Mouse (Mus musculus) olfactory bulb, adult 2 months (tissue): ENCODE measurements at regions not wholly inside any gene's neighbourhood (a gene's known extent, or its start where the extent isn't known, plus 50 kb on each side); places are given as distances from the start of the nearest gene placed in this dataset.

Experiments
- CTCF ChIP-seq: fragments of 200-500 bp; IDR thresholded peaks from 2 replicates; pipeline ENCODE4 v1.5.1; 2012; ENCODE audit warnings: low read depth, mild to moderate bottlenecking, low read length, moderate library complexity; ENCODE audit not compliant: insufficient read depth
- POLR2A ChIP-seq: fragments of 200-500 bp; IDR thresholded peaks from 2 replicates; pipeline ENCODE4 v1.6.1; 2012; ENCODE audit warnings: mild to moderate bottlenecking, low read depth, low read length, moderate library complexity; ENCODE audit not compliant: insufficient read depth

DNA sequence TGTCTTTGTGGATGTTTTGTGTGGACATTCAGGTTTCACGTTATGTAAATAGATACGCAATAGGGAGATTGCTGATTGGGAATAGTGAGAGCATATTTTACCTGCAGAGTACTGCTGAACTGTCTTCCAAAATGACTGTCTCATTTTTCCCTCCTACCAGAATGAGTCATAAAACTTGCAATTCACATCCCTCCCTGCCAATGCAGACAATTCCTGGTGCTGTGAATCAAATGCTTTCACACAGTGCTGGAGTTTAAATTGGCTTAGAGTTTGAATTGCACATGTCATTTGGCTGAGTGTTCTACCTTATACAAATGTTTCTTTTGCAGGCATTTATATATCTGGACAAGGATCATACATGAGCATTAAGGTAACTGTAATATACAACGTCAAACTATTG, 649.9 kb downstream of the Rab28 start:
- no peak for TF ChIP-seq POLR2A
- no peak for TF ChIP-seq CTCF
